Mouse (Mus musculus) telencephalon, adult 2 months (tissue): ENCODE data around the gene Cyb561.

Experiments used
- DNase-seq: peaks from one replicate; pipeline ENCODE4 v3.0.0-alpha.2; 2011; ENCODE audit warnings: low read depth, low spot score

The Cyb561 gene

GRCm38 (mm10) chr11:105921275-105921674 lies 31.9 kb downstream of the Cyb561 start:
- no peak for DNase-seq

- no peak for DNase-seq
Measured at GRCm38 (mm10) chr11:105920836-105921235, 32.3 kb downstream of the Cyb561 start.

GRCm38 (mm10) chr11:105920098-105920785 lies 32.9 kb downstream of the Cyb561 start:
- DNase-seq = no peak

DNA sequence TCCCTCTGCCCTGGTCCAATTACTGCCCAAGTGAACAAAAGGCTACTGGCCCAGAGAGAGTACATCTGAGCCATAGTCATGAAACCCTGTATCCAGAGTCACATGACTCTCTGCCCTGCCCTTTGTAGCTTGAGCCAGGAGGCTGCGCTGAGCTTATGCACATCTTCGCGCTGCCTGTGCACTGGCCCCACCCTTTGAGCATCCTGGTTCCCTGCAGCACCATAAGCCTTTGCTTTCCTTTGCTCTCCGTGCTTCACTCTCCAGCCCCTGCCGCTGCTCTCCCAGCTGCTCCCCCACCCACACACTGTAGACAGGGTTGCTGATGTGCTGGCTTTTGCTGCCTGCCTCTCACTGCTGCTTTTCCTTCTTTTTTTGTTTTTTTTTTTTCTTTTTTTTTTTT lies 39.6 kb downstream of the Cyb561 start:
- peak; percentile 57 for DNase-seq

- DNase-seq = peak; percentile 82
Measured at GRCm38 (mm10) chr11:105911592-105912375, 41.4 kb downstream of the Cyb561 start.

DNA sequence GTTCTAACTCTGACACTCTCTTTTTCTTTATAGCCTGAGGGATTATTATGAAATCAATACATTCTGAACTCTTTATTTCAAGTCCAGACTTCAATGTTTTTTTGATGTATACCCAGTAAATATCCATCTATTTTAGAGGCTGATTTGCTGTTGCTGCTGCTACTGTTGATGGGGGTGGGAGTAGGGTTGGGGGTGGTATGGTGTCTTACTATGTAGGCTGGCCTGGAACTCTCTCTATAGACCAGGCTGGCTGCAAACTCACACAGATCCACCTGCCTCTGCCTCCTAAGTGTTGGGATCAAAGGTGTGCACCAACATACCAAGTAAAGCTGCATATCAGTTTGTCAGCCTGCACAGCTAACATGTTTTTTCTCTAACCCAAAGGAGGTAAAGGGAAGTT lies 42.0 kb downstream of the Cyb561 start:
- DNase-seq = no peak

DNA sequence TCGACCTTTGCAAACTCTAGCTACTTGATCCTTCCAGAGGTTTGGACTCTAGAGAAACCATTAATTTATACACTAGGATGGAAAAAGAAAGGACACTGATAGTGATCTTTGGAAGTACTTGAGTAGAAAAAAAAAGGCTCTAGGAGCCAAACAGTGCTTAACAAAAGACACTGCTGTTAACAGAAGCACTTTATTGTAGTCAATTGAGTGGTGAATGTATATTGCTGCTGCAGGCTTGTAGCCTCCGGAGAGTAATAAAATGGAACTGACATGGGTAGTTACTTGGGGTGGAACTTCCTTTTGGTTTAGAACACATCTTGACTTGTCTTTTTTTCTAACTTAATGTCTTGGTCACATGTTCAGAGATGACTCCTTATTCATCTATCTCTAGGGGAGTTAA lies 43.5 kb downstream of the Cyb561 start:
- no peak for DNase-seq

DNA sequence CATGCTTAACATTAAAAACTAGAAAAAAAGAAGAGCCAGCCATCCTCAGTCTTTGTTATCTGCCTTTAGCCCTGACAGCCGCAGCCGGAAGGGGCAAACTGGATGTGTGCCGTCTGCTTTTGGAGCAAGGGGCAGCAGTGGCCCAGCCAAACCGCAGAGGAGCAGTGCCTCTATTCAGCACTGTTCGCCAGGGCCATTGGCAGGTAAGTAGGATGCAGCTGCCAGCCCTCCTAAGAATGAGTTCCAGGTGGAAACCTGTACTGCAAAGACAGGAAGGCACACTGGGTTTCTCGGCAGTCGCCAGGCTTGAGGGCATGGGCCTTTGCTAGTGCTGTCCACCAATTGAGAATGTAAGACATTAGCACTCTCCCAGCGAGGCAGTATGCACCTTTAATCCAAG lies 44.2 kb downstream of the Cyb561 start:
- no peak for DNase-seq

- no peak for DNase-seq
Measured at GRCm38 (mm10) chr11:105907381-105907780, 45.8 kb downstream of the Cyb561 start.

DNA sequence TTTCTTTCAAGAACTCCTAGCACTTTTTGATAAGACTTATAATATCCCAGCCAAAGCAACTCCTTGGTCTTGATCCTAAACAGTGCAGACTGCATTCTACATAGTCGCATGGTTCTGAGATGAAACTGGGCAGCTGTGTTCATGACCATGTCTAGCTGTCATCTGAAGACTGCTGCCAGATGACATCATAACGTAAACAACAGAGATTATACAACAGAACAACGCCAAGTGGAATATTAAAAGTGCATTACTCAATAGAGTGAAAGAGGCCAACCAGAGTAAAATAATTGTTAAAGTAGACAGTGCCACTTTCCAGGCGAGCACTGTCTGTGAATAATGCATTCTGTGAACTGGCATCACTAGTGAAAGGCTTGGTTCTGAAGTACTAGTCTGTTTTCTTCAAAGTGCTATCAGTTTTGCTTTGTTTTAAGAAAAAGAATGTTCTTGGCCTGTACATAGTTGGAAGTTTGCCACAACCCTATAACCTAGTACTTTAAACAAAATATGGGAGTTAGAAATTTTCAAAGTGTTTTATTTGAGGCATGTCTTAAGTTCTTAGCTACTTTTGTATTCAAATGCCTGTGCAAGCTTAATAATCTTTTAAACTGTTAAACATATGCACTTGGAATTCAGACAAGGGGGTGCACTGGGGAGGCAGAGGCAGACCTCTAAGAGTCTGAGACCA lies 47.5 kb downstream of the Cyb561 start:
- no peak for DNase-seq

DNA sequence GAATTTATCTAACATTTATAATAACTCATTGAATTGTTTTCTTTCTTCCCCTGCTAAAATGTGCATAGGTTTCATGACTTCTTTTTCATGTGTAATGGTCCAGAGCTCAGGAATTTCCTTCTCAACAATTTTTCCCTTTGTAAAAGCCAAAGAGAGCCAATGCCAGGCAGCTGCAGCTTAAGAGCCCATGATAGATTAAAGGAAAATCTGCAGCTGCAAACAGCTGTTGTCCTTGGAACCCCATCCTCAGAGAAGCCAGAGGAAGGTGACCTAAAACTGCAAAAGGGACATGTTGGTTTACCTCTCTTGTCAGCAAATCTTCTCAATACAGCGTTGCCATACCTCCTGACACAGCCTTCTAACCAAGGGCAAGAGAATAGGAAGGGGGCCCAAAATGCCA lies 50.2 kb downstream of the Cyb561 start:
- no peak for DNase-seq

DNA sequence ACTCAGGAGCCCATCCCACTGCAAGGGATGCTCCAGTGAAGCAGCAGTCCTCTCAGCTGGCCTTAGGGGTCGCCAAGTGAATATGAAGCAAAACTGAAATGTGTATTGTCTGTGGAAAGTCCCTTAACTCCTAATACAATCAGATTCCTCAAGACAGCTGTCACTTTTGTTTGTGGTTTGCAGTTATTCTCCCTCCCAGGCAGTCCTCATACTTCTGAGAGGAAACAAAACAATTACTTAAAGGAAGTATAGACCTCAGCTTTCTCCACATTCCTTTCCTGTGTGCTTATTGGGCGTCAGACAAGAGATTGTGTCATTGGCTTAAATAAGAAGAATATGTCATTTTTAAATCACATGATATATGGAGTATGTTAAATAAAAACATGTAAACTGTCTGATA lies 51.6 kb downstream of the Cyb561 start:
- no peak for DNase-seq

DNA sequence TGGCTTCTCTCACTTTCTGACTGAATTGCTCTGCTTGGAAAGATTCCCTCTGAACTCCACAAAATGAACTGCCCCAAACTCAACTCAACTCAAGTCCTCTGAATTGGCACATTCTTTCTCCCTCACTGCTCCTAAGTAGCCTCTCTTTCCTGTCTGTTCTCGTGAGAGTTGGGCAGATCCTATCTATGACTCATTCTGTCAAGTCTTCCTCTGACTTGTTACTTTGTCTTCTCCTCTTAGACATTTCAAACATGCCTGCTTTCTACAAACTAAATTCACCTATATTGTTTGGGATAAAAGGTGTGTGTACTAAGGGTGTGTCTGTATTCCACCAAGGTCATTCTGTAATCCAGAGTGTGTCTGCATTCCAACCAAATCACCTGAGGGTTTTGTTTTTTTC lies 54.0 kb downstream of the Cyb561 start:
- DNase-seq = no peak

- no peak for DNase-seq
Measured at GRCm38 (mm10) chr11:105887281-105887680, 65.9 kb downstream of the Cyb561 start.

DNA sequence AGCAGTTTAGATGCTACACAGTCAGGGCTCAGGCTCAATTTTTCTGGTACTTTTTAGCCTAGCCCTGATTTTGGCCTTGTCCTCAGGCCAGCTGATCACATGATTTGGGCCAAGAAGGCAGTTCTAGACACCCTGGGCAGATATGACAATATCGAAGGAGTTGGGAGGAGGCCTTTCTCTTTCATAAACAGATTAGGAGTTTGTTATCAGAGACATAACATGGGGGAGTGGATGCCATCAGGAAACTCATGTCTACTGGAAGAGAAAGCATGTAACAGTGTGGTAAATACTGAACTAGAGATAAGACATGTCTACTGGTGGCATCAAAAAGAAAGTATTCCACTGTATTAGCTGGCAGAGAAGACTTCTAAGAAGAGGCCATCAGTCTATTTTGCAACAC lies 67.6 kb downstream of the Cyb561 start:
- no peak for DNase-seq
